Mouse (Mus musculus) heart, postnatal 0 days (tissue): ENCODE data around the gene Lrrc10.

Experiments used
- CTCF ChIP-seq: IDR thresholded peaks from 2 replicates; pipeline ENCODE4 v1.5.1; 2016; ENCODE audit warnings: antibody characterized with exemption, control low read depth, low read depth
- EP300 ChIP-seq: IDR thresholded peaks from 2 replicates; pipeline ENCODE4 v1.6.1; 2016; ENCODE audit warnings: antibody characterized with exemption, low read depth

- TF ChIP-seq CTCF: no peak
- no peak for TF ChIP-seq EP300
These were observed 39.3 kb upstream of the Lrrc10 start for GRCm38 (mm10) chr10:117005707-117006464.
